Mouse (Mus musculus) adrenal gland, postnatal 10 days (tissue): ENCODE data around the gene Srrm3. TPM values are rescaled to one million over a fixed set of nuclear protein-coding genes. Genes with fewer than 3 reads are reported as not detected.
A peak's percentile ranks its signal among the peaks of the same experiment; 100 is the strongest.

ENCODE experiments used
- DNase-seq: peaks from one replicate; pipeline ENCODE4 v3.0.0; 2021; ENCODE audit warnings: mixed read lengths
- total RNA-seq, 2 experiments: library from RNA; stranded (reverse); gene quantifications; 2 replicates each; pipeline ENCODE4 v1.2.3; 2021

Gene Srrm3
- total RNA-seq, 2 experiments from 2014 or later, result 2.5 to 4.3 TPM

GRCm38 (mm10) chr5:135822316-135822944 lies 15.7 kb downstream of the Srrm3 start:
- no peak for DNase-seq

GRCm38 (mm10) chr5:135824517-135824916 lies 17.8 kb downstream of the Srrm3 start:
- peak; percentile 20 for DNase-seq

- DNase-seq, result no peak
These were observed 19.5 kb downstream of the Srrm3 start for GRCm38 (mm10) chr5:135826225-135826624.

GRCm38 (mm10) chr5:135829381-135829780 lies 22.7 kb downstream of the Srrm3 start:
- no peak for DNase-seq

GRCm38 (mm10) chr5:135832729-135833128 lies 26.0 kb downstream of the Srrm3 start:
- DNase-seq, result no peak

GRCm38 (mm10) chr5:135834769-135835491 lies 28.2 kb downstream of the Srrm3 start:
- peak; percentile 87 for DNase-seq

- DNase-seq, result no peak
These were observed 28.8 kb downstream of the Srrm3 start for GRCm38 (mm10) chr5:135835492-135835858.

- DNase-seq, result peak; percentile 43
These were observed 29.3 kb downstream of the Srrm3 start for GRCm38 (mm10) chr5:135835981-135836380.

GRCm38 (mm10) chr5:135841651-135842050 lies 35.0 kb downstream of the Srrm3 start:
- DNase-seq, result no peak

- peak; percentile 76 for DNase-seq
These were observed 36.7 kb downstream of the Srrm3 start for GRCm38 (mm10) chr5:135843418-135843817.

- DNase-seq, result no peak
These were observed 39.1 kb downstream of the Srrm3 start for GRCm38 (mm10) chr5:135845676-135846320.

GRCm38 (mm10) chr5:135847460-135847859 lies 40.8 kb downstream of the Srrm3 start:
- DNase-seq, result no peak

GRCm38 (mm10) chr5:135847881-135848280 lies 41.2 kb downstream of the Srrm3 start:
- no peak for DNase-seq

GRCm38 (mm10) chr5:135851024-135851423 lies 44.3 kb downstream of the Srrm3 start:
- peak; percentile 42 for DNase-seq

GRCm38 (mm10) chr5:135851481-135851880 lies 44.8 kb downstream of the Srrm3 start:
- DNase-seq, result no peak

GRCm38 (mm10) chr5:135852421-135852820 lies 45.7 kb downstream of the Srrm3 start:
- no peak for DNase-seq

GRCm38 (mm10) chr5:135853731-135854130 lies 47.0 kb downstream of the Srrm3 start:
- no peak for DNase-seq

- peak; percentile 89 for DNase-seq
These were observed 48.5 kb downstream of the Srrm3 start for GRCm38 (mm10) chr5:135855156-135855555.

- DNase-seq, result no peak
These were observed 60.0 kb downstream of the Srrm3 start for GRCm38 (mm10) chr5:135866662-135867061.

- DNase-seq, result peak; percentile 52
These were observed 61.2 kb downstream of the Srrm3 start for GRCm38 (mm10) chr5:135867637-135868593.

- no peak for DNase-seq
These were observed 62.0 kb downstream of the Srrm3 start for GRCm38 (mm10) chr5:135868653-135869052.
